Mouse (Mus musculus) c-Kit-positive CD71-negative TER-119-negative erythroid progenitor cells, embryonic 14.5 days (primary cell): ENCODE measurements around the gene Olfr798.

Experiments used
- DNase-seq: peaks from one replicate; pipeline ENCODE4 v3.0.0-alpha.2; 2013; ENCODE audit warnings: low read depth

Gene Olfr798

GRCm38 (mm10) chr10:129627834-129628233 lies at the start of gene Olfr798:
Olfr798 (minus strand) TSS chr10:129627934.
- DNase-seq = no peak

- DNase-seq = no peak
Measured at GRCm38 (mm10) chr10:129673765-129674164, 46.0 kb upstream of the Olfr798 start, which contains the start of gene Olfr801. Olfr801 (minus strand) TSS chr10:129673865.

- DNase-seq = no peak
Measured at GRCm38 (mm10) chr10:129657394-129657793, 29.7 kb upstream of the Olfr798 start, which contains the start of gene Olfr800. Olfr800 (plus strand) TSS chr10:129657694.

GRCm38 (mm10) chr10:129651763-129652162 lies 24.0 kb upstream of the Olfr798 start:
- no peak for DNase-seq

DNA sequence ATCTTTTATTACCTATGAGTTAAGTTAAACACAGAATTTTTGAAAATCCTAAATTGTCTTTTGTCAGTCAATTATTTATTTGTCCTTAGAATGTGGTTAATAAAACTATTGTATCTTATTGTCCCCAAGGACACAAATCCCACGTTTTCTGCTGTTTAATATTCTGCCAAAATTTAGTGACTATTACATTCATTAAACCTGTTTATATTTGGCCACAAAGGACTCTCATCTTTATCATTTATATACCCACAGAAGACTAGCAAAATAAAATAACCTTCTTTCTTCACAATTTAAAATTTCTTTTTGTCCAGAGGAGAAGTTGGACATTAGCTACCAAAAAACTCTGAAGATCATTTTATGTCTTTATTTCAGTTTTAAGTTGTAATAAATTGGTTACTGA lies 9.4 kb upstream of the Olfr798 start, which contains the start of gene Olfr799:
Gene Olfr799 (plus strand): TSS at position 301 of the 400 bp plus-strand sequence.
- DNase-seq = no peak

- DNase-seq = no peak
Measured at GRCm38 (mm10) chr10:129623251-129623650, 4.5 kb downstream of the Olfr798 start.

- no peak for DNase-seq
Measured at GRCm38 (mm10) chr10:129621724-129622123, 6.0 kb downstream of the Olfr798 start.

DNA sequence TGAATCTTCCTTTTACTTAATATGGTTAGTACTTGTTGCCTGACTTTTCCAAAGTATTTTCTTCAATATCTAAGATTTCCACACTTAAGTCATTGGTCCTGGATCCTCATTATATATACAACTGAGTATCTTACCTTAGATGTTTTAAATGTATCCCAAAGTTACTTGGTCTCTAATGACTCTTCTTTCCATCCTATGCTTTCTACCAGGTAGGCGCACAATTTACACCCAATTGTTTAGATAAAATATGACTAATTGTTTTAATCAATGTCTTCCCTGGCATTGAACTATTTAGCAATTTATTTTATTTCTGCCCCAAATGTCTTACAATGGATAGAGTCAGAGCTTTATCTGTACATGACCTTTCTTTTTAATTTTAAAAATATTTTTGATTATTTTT lies 15.3 kb downstream of the Olfr798 start, which contains the start of gene Olfr796:
Gene Olfr796 (minus strand): TSS at position 101 of the 400 bp plus-strand sequence.
- no peak for DNase-seq

- DNase-seq = no peak
Measured at GRCm38 (mm10) chr10:129577066-129577465, 50.7 kb downstream of the Olfr798 start.
